Mouse (Mus musculus): ENCODE results near the gene Cmc1.

DNA sequence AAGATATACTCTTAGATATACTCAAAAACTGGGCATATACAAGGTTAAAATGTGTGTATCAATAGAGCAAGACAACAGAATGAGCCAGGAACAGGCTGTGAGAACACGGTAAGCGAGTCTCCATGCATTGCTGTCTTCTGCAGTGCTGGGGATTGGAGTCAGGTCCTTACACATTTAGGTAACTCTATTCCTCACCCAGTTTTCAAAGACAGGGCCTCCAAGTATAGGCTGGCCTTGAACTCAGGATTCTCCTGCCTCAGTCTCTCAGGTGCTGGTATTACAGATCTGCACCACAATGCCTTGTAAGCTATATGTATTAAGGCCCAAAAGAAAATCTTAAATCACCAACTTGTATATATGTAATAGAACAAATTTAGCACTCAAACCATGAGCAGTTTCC is 49.5 kb downstream of the Cmc1 start:
- TF ChIP-seq CTCF (conservative IDR thresholded peaks at IDR 0.05 in 1 of 2, IDR thresholded peaks at IDR 0.05 in 1 of 2; ENCODE audit: low read depth in 2 of 2, low read length in 2 of 2): no peak
- TF ChIP-seq TBP (conservative IDR thresholded peaks at IDR 0.05; ENCODE audit: low read depth, low read length): no peak
- no peak for TF ChIP-seq POLR2A (IDR thresholded peaks at IDR 0.05; ENCODE audit: low read depth, low read length)
- TF ChIP-seq EP300 (IDR thresholded peaks at IDR 0.05; ENCODE audit: low read length): no peak
- TF ChIP-seq PAX5 (IDR thresholded peaks at IDR 0.05; ENCODE audit: low read length): no peak
- TF ChIP-seq RAD21 (IDR thresholded peaks at IDR 0.05; ENCODE audit: low read depth, low read length): no peak
- TF ChIP-seq USF2 (conservative IDR thresholded peaks at IDR 0.05; ENCODE audit: low read depth, low read length): no peak
- no peak for TF ChIP-seq ZC3H11A (IDR thresholded peaks at IDR 0.05; ENCODE audit: low read depth, low read length)
- TF ChIP-seq RCOR1 (conservative IDR thresholded peaks at IDR 0.05; ENCODE audit: low read depth, low read length): no peak
- no peak for TF ChIP-seq MYC (IDR thresholded peaks at IDR 0.05; ENCODE audit: low read depth, low read length)
- no peak for TF ChIP-seq ETS1 (conservative IDR thresholded peaks at IDR 0.05; ENCODE audit: low read depth, low read length)
